Mouse (Mus musculus) stomach, postnatal 0 days (tissue): ENCODE measurements around the gene Noxo1.

Experiments
- CTCF ChIP-seq: IDR thresholded peaks from 2 replicates; pipeline ENCODE4 v1.5.1; 2016; ENCODE audit warnings: antibody characterized with exemption, low read depth, mild to moderate bottlenecking, moderate library complexity
- EP300 ChIP-seq: optimal IDR thresholded peaks from 2 replicates; pipeline ENCODE3; 2016; ENCODE audit warnings: antibody characterized with exemption

GRCm38 (mm10) chr17:24744381-24744780, 48.3 kb downstream of the Noxo1 start:
- no peak for TF ChIP-seq CTCF
- TF ChIP-seq EP300 = no peak
